Mouse (Mus musculus) lung, postnatal 0 days (tissue): ENCODE measurements around the gene Dqx1. TPM values are rescaled to one million over a fixed set of nuclear protein-coding genes. Genes with fewer than 3 reads are reported as not detected.

Experiments
- ATAC-seq: fragments of 200-750 bp; cut with Nextera tagmentation; 2 replicates; pipeline ENCODE4 v1.8.0; 2017; ENCODE audit warnings: moderate library complexity
- DNase-seq: peaks from one replicate; pipeline ENCODE4 v3.0.0-alpha.2; 2016; ENCODE audit warnings: low spot score
- H3K27ac ChIP-seq: fragments of 300-500 bp; sonication (generic); 2 replicates; pipeline ENCODE4 v1.5.1; 2014; ENCODE audit warnings: antibody characterized with exemption, mild to moderate bottlenecking, low read length, mixed read lengths
- H3K27me3 ChIP-seq: fragments of 300-500 bp; sonication (generic); replicated peaks from 2 replicates; pipeline ENCODE4 v1.6.1; 2014; ENCODE audit warnings: low read length, mixed read lengths; ENCODE audit not compliant: insufficient read depth
- H3K36me3 ChIP-seq: fragments of 300-500 bp; sonication (generic); 2 replicates; pipeline ENCODE4 v1.6.1; 2014; ENCODE audit warnings: low read length, mixed read lengths; ENCODE audit not compliant: insufficient read depth
- H3K4me1 ChIP-seq: fragments of 300-500 bp; sonication (generic); 2 replicates; pipeline ENCODE4 v1.6.1; 2014; ENCODE audit warnings: antibody characterized with exemption, low read depth, low read length, mixed read lengths; ENCODE audit not compliant: insufficient read depth
- H3K4me2 ChIP-seq: fragments of 300-500 bp; sonication (generic); replicated peaks from 2 replicates; pipeline ENCODE4 v1.6.1; 2014; ENCODE audit warnings: low read depth, mild to moderate bottlenecking, low read length, moderate library complexity, mixed read lengths
- H3K4me3 ChIP-seq: fragments of 300-500 bp; sonication (generic); 2 replicates; pipeline ENCODE4 v1.5.1; 2014; ENCODE audit warnings: low read depth, low read length
- H3K9ac ChIP-seq: fragments of 300-500 bp; sonication (generic); replicated peaks from 2 replicates; pipeline ENCODE4 v1.6.1; 2014; ENCODE audit warnings: low read depth, mild to moderate bottlenecking
- H3K9me3 ChIP-seq: fragments of 300-500 bp; sonication (generic); 2 replicates; pipeline ENCODE4 v1.6.1; 2016; ENCODE audit warnings: low read length, mixed read lengths
- CTCF ChIP-seq: IDR thresholded peaks from 2 replicates; pipeline ENCODE4 v1.5.1; 2016; ENCODE audit warnings: antibody characterized with exemption, mild to moderate bottlenecking
- EP300 ChIP-seq: IDR thresholded peaks from 2 replicates; pipeline ENCODE4 v1.6.1; 2016; ENCODE audit warnings: antibody characterized with exemption, mild to moderate bottlenecking, control low read depth
- WGBS: fragments of 180-500 bp; shearing (Covaris S2); extraction: QIAGEN DNeasy Blood & Tissue Kit; methylation state at CpG from one replicate; pipeline ENCODE4 v1.1.7; 2014; 5-methylcytosine and 5-hydroxymethylcytosine counted together
- microRNA counts: library from miRNA; unstranded; fragments of <30 nt; microRNA quantifications from one replicate; lab custom pipeline; 2015
- microRNA-seq: library from miRNA; unstranded; fragments of <30 nt; microRNA quantifications from one replicate; pipeline ENCODE4, GENCODE M21; 2016
- polyA plus RNA-seq: library from polyadenylated mRNA; unstranded; fragments of >200 nt; fragmentation: Nextera tagmentation; extraction: Ambion mirVana; gene quantifications from 2 replicates; pipeline ENCODE4 v1.2.1, GENCODE M21; 2015

Gene Dqx1
- polyA plus RNA-seq, 1 experiment from 2014 or later: 1.9 TPM

- peak within 1 kb of the TSS; percentile 88 for H3K4me3 ChIP-seq
- H3K9me3 ChIP-seq: no peaks in the 10 kb centered on the region
- H3K27me3 ChIP-seq: no peaks in the 10 kb centered on the region
- H3K27ac ChIP-seq: peak within 1 kb of the TSS; percentile 65
- ATAC-seq (peak; percentile 92), DNase-seq (peak; percentile 80)
- H3K4me2 ChIP-seq: peak within 1 kb of the TSS; percentile 89
- peak within 1 kb of the TSS; percentile 74 for H3K9ac ChIP-seq
- peaks cover 4% of the 10 kb centered on the region; the same call in 1 of the 2 replicates for H3K4me1 ChIP-seq
- TF ChIP-seq EP300 (no peak), CTCF (no peak)
- no peaks in the 10 kb centered on the region for H3K36me3 ChIP-seq
- WGBS: under 1% methylated on average over 75 of the region's 76 CpGs
Observed at GRCm38 (mm10) chr6:83108762-83109668, 51.4 kb downstream of the Dqx1 start, which contains the start of gene Mrpl53. TSS of gene Mrpl53 (plus strand) at chr6:83109040.

GRCm38 (mm10) chr6:83111510-83112136 is 54.0 kb downstream of the Dqx1 start:
- H3K4me2 ChIP-seq: no peak overlapping the region
- peaks cover 10% of the 10 kb centered on the region for H3K4me1 ChIP-seq
- no peak overlapping the region for H3K4me3 ChIP-seq
- DNase-seq: no peak
- no peaks in the 10 kb centered on the region for H3K36me3 ChIP-seq
- no peak for TF ChIP-seq CTCF
- TF ChIP-seq EP300: no peak
- no peaks in the 10 kb centered on the region for H3K27me3 ChIP-seq
- ATAC-seq: no peak
- H3K27ac ChIP-seq: no peak overlapping the region
- WGBS: 85% methylated on average over 4 of the region's 4 CpGs
- H3K9me3 ChIP-seq: no peaks in the 10 kb centered on the region
- H3K9ac ChIP-seq: no peak overlapping the region

GRCm38 (mm10) chr6:83115011-83115671 is 57.5 kb downstream of the Dqx1 start, which contains the start of gene Mogs:
TSS of gene Mogs (plus strand) at chr6:83115496.
- H3K4me1 ChIP-seq: peaks cover 6% of the 10 kb centered on the region
- no peaks in the 10 kb centered on the region for H3K27me3 ChIP-seq
- no peaks in the 10 kb centered on the region for H3K36me3 ChIP-seq
- H3K4me3 ChIP-seq: peak within 1 kb of the TSS; percentile 67
- ATAC-seq (peak; percentile 97), DNase-seq (peak; percentile 96)
- TF ChIP-seq CTCF: peak; percentile 73
- TF ChIP-seq EP300: no peak
- under 1% methylated on average over 58 of the region's 58 CpGs for WGBS
- H3K27ac ChIP-seq: peak within 1 kb of the TSS; percentile 88
- H3K9ac ChIP-seq: peak within 1 kb of the TSS; percentile 55
- no peaks in the 10 kb centered on the region for H3K9me3 ChIP-seq
- H3K4me2 ChIP-seq: peak within 1 kb of the TSS; percentile 93

DNA sequence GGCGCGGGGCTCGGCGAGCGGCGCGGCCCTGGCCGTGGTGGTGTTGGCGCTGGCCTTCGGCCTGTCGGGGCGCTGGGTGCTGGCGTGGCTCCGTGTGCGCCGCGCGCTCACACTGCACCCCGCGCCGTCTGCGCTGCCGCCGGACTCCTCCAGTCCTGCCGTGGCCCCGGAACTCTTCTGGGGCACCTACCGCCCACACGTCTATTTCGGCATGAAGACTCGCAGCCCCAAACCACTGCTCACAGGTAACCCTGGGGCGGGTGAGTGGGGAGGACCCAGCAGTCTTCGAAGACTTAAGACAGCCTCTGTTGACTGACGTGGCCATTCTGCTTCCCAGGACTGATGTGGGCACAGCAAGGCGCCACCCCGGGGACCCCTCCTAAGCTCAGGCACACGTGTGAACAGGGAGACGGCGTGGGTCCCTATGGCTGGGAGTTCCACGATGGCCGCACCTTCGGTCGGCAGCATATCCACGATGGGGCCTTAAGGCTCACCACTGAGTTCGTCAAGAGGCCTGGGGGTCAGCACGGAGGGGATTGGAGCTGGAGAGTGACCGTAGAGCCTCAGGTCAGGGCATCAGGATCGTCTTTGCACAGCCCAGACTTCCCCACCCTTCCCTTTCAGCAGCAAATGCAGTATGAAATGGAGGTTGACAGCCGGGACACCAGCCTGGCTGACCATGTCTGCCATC is 58.2 kb downstream of the Dqx1 start:
- H3K9me3 ChIP-seq: no peaks in the 10 kb centered on the region
- TF ChIP-seq EP300 (no peak), CTCF (no peak)
- H3K27me3 ChIP-seq: no peaks in the 10 kb centered on the region
- no peaks in the 10 kb centered on the region for H3K36me3 ChIP-seq
- H3K4me2 ChIP-seq: peak overlapping the region; percentile 93
- H3K4me3 ChIP-seq: peak overlapping the region; percentile 67
- peak overlapping the region; percentile 55 for H3K9ac ChIP-seq
- peak; percentile 6; the same call in 1 of the 2 replicates for ATAC-seq
- under 1% methylated on average over 41 of the region's 48 CpGs for WGBS
- DNase-seq: no peak
- H3K27ac ChIP-seq: peak overlapping the region; percentile 88
- peaks cover 10% of the 10 kb centered on the region for H3K4me1 ChIP-seq

DNA sequence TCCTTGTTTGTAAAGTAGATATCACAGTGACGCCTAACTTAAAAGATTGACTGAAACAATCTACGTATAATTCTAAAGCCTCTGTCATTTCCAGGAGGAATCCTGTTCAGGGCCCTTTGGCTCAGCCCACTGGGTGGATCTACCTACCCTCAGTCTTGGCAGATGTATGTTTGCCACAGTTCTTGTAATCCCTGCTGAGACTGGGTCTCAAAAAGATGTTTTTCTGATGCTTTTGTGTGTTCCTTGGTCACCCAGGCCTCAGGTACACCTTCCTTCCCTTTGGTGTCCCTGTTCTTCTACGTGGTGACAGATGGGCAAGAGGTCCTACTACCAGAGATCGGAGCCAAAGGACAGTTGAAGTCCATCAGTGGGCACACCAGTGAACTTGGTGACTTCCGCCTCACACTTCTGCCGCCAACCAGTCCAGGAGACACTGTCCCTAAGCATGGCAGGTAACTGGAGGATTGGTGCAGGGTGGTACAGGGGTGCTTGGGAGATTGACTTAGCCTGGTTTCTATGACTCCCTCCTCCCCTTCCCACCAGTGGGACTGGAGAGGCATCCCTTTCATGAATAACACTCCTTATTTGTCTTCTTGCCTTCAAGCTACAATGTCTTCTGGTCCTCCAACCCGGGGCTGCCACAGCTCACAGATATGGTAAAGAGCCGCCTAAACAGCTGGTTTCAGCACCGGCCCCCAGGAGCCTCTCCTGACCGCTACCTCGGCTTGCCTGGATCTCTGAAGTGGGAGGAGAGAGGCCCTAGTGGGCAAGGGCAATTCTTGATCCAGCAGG is 58.9 kb downstream of the Dqx1 start:
- peaks cover 11% of the 10 kb centered on the region for H3K4me1 ChIP-seq
- WGBS: 65% methylated on average over 11 of the region's 11 CpGs
- H3K27me3 ChIP-seq: no peaks in the 10 kb centered on the region
- peak overlapping the region; percentile 67 for H3K4me3 ChIP-seq
- no peak overlapping the region for H3K27ac ChIP-seq
- ATAC-seq (no peak), DNase-seq (no peak)
- peak overlapping the region; percentile 55; the same call in 1 of the 2 replicates for H3K9ac ChIP-seq
- TF ChIP-seq EP300 (no peak), CTCF (no peak)
- peak overlapping the region; percentile 93 for H3K4me2 ChIP-seq
- H3K9me3 ChIP-seq: no peaks in the 10 kb centered on the region
- H3K36me3 ChIP-seq: no peaks in the 10 kb centered on the region

MicroRNAs encoded within 50 kb of the gene (microRNA counts, 519-probe panel; counts per million panel counts)
- not detected for microRNA mmu-miR-3470a+mmu-miR-3470b (lab: Ali Mortazavi, UCI)

Small RNAs within 50 kb of the gene (microRNA-seq; reads per million reads assigned to microRNA genes)
- gene Mir3470a (not detected), gene Mir7040 (not detected)

Other genes starting within 250 kb of the Dqx1 start
- gene Sema4f, start 118.1 kb upstream of the Dqx1 start, polyA plus RNA-seq: 8.8 and 14.3 TPM in 2 replicates
- 1.8 and 2.5 TPM in 2 replicates for gene M1ap, start 110.9 kb upstream of the Dqx1 start, polyA plus RNA-seq
- gene Dok1, start 24.4 kb upstream of the Dqx1 start, polyA plus RNA-seq: 22.8 and 23.3 TPM in 2 replicates
- 10.1 and 11.4 TPM in 2 replicates for gene Loxl3, start 23.7 kb upstream of the Dqx1 start, polyA plus RNA-seq
- gene Aup1, start 3.3 kb upstream of the Dqx1 start, polyA plus RNA-seq: 201 and 205 TPM in 2 replicates
- gene Htra2, start 2.6 kb upstream of the Dqx1 start, polyA plus RNA-seq: 50.5 and 55.5 TPM in 2 replicates
- not detected in 2 replicates for gene Tlx2, start 12.4 kb downstream of the Dqx1 start, polyA plus RNA-seq
- gene Pcgf1, start 20.0 kb downstream of the Dqx1 start, polyA plus RNA-seq: 24.3 and 26.0 TPM in 2 replicates
- gene Lbx2, start 28.5 kb downstream of the Dqx1 start, polyA plus RNA-seq: 1.9 and 3.4 TPM in 2 replicates
- gene Ccdc142, start 43.8 kb downstream of the Dqx1 start, polyA plus RNA-seq: 1.2 and 1.5 TPM in 2 replicates
- 1.9 TPM in 2 replicates for gene Gm42688, start 43.8 kb downstream of the Dqx1 start, polyA plus RNA-seq
- 127 and 128 TPM in 2 replicates for gene Mrpl53, start 51.2 kb downstream of the Dqx1 start, polyA plus RNA-seq
- 21.6 and 23.5 TPM in 2 replicates for gene Mogs, start 57.7 kb downstream of the Dqx1 start, polyA plus RNA-seq
- gene Wbp1, start 63.7 kb downstream of the Dqx1 start, polyA plus RNA-seq: 57.9 and 62.4 TPM in 2 replicates
- gene Ino80b, start 67.6 kb downstream of the Dqx1 start, polyA plus RNA-seq: 14.5 and 18.1 TPM in 2 replicates
- gene Rtkn, start 77.6 kb downstream of the Dqx1 start, polyA plus RNA-seq: 51.2 and 63.8 TPM in 2 replicates
- gene Wdr54, start 98.6 kb downstream of the Dqx1 start, polyA plus RNA-seq: 3.1 and 3.3 TPM in 2 replicates
- gene 1700003E16Rik, start 98.6 kb downstream of the Dqx1 start, polyA plus RNA-seq: 6.1 and 9.8 TPM in 2 replicates
- 55.3 and 63.7 TPM in 2 replicates for gene Dctn1, start 108.1 kb downstream of the Dqx1 start, polyA plus RNA-seq
- 5.0 and 5.3 TPM in 2 replicates for gene Slc4a5, start 162.0 kb downstream of the Dqx1 start, polyA plus RNA-seq